28 mouse cellular contexts compared by ENCODE assay signal in the genomic region with DNA sequence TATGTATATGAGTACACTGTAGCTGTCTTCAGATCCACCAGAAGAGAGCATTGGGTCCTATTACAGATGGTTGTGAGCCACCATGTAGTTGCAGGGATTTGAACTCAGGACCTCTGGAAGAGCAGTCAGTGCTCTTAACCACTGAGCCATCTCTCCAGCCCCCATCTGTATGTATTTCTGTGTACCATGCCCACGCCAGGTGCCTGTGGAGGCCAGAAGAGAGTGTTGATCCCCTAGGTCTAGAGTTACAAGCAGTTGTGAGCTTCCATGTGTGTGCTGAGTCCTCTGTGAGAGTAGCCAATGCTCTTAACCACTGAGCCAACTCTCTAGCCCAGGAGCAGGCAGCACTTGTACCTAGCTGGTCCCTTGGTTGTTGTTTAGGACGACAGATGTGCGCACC. TPM values are rescaled to one million over a fixed set of nuclear protein-coding genes. Genes with fewer than 3 reads are reported as not detected.
DNase-seq lines count a peak whose midpoint lies in the region; ATAC-seq and TF ChIP-seq lines count a peak whose summit lies in the region.
"Had no signal": no experiment of that assay in that cellular context is flagged by ENCODE, and none has a peak within 500 bp of the region (broad histone marks: within the 10 kb centered on the region; RNA-seq: fewer than 3 reads in every experiment).

No protein-coding gene starts in this region.

- no peak for DNase-seq in liver, embryonic 13.5 days
- DNase-seq in liver (no peak), CH12.LX (ENCODE audit: extremely low read depth) (no peak)
- DNase-seq in layer of hippocampus, postnatal 25 days (ENCODE audit: extremely low spot score in 1 of 2, low spot score in 1 of 2) = no peak
- no peak for DNase-seq in left cerebral cortex, adult 11 months (ENCODE audit: low spot score)
- DNase-seq: adrenal gland, adult 8-10 months; adrenal gland, postnatal 25 days; cerebellum, adult 11 months; cerebellum, adult 2 months; cerebellum, postnatal 10 days; cerebellum, postnatal 36 days; embryo, embryonic 11 days; gastrocnemius, postnatal 10 days; gastrocnemius, postnatal 36 days; heart, adult 11 months had no signal

- H3K27ac ChIP-seq in liver, embryonic 13.5 days = peak overlapping the region; percentile 70
- no peak overlapping the region for H3K27ac ChIP-seq in CH12.LX (ENCODE audit: insufficient read depth, low read depth)
- H3K27ac ChIP-seq in bone marrow, adult 2 months (ENCODE audit: control insufficient read depth, insufficient read depth, low read depth, low read length, poor library complexity) = peak overlapping the region; percentile 73
- peak overlapping the region; percentile 65 for H3K27ac ChIP-seq in liver, embryonic 16.5 days (ENCODE audit: low read length)
- H3K27ac ChIP-seq in intestine, postnatal 0 days (ENCODE audit: low read depth, low read length) = no peak overlapping the region
- H3K27ac ChIP-seq: embryonic facial prominence, embryonic 10.5 days; embryonic facial prominence, embryonic 13.5 days; forebrain, embryonic 12.5 days; forebrain, embryonic 15.5 days; hindbrain, embryonic 12.5 days; hindbrain, embryonic 15.5 days had no signal

- in situ Hi-C loops in CH12.LX (cut with MboI; ENCODE audit: low pct_ligation_motif_present, low pct_unique_long_range_greater_than_20kb, low sequenced_read_pairs) = loop anchor here (5.0 kb wide), 1 partner anchor 33 kb away; the partner anchor contains the start of gene Pigyl

- no peak for TF ChIP-seq RAD21 in CH12.LX (IDR thresholded peaks at IDR 0.05; ENCODE audit: low read depth, low read length)

- H3K4me3 ChIP-seq in liver, embryonic 13.5 days (replicated peaks) = no peak overlapping the region
- no peak overlapping the region for H3K4me3 ChIP-seq in CH12.LX (replicated peaks in 1 of 3; ENCODE audit: low read depth in 2 of 3, low read length in 2 of 3, poor library complexity in 1 of 3)
- no peak overlapping the region for H3K4me3 ChIP-seq in bone marrow, adult 2 months (replicated peaks; ENCODE audit: control insufficient read depth, low read depth, low read length)
- H3K4me3 ChIP-seq in liver, embryonic 16.5 days (ENCODE audit: low read depth, low read length) = no peak overlapping the region
- no peak overlapping the region for H3K4me3 ChIP-seq in intestine, postnatal 0 days (ENCODE audit: low read depth, low read length)
- H3K4me3 ChIP-seq: embryonic facial prominence, embryonic 10.5 days; embryonic facial prominence, embryonic 13.5 days; erythroblast, embryonic 14.5 days; forebrain, embryonic 12.5 days; forebrain, embryonic 15.5 days; hindbrain, embryonic 12.5 days; hindbrain, embryonic 15.5 days had no signal

- H3K4me1 ChIP-seq in liver, embryonic 13.5 days (replicated peaks) = peaks cover 81% of the 10 kb centered on the region
- peaks cover 8 to 52% of the 10 kb centered on the region in 2 experiments; a peak in 3 of 4 replicates for H3K4me1 ChIP-seq in CH12.LX (ENCODE audit: control insufficient read depth in 1 of 2, insufficient read depth in 2 of 2)
- H3K4me1 ChIP-seq in bone marrow, adult 2 months (ENCODE audit: control insufficient read depth, insufficient read depth, low read length) = peaks cover 26% of the 10 kb centered on the region
- H3K4me1 ChIP-seq in liver, embryonic 16.5 days (ENCODE audit: control insufficient read depth, low read depth, low read length) = peaks cover 43% of the 10 kb centered on the region
- H3K4me1 ChIP-seq in intestine, postnatal 0 days (replicated peaks; ENCODE audit: control insufficient read depth, insufficient read depth, low read length) = no peaks in the 10 kb centered on the region
- H3K4me1 ChIP-seq: embryonic facial prominence, embryonic 10.5 days; embryonic facial prominence, embryonic 13.5 days; forebrain, embryonic 12.5 days; forebrain, embryonic 15.5 days; hindbrain, embryonic 12.5 days; hindbrain, embryonic 15.5 days had no signal

- dilution Hi-C loops in CH12.LX (cut with MboI; ENCODE audit: extremely low pct_ligation_motif_present, extremely low pct_unique_long_range_greater_than_20kb, low sequenced_read_pairs) = no loop called here

- no peaks in the 10 kb centered on the region for H3K27me3 ChIP-seq in liver, embryonic 13.5 days
- H3K27me3 ChIP-seq in CH12.LX (replicated peaks) = no peaks in the 10 kb centered on the region
- H3K27me3 ChIP-seq in liver, embryonic 16.5 days (ENCODE audit: control insufficient read depth, insufficient read depth, low read depth, low read length) = no peaks in the 10 kb centered on the region
- H3K27me3 ChIP-seq in intestine, postnatal 0 days (replicated peaks; ENCODE audit: control insufficient read depth, insufficient read depth, low read length) = no peaks in the 10 kb centered on the region
- H3K27me3 ChIP-seq: forebrain, embryonic 12.5 days; hindbrain, embryonic 12.5 days; hindbrain, embryonic 15.5 days had no signal

- H3K9ac ChIP-seq in liver, embryonic 13.5 days = no peak overlapping the region
- no peak overlapping the region for H3K9ac ChIP-seq in CH12.LX (ENCODE audit: insufficient read depth, low read depth)
- no peak overlapping the region for H3K9ac ChIP-seq in liver, embryonic 16.5 days (ENCODE audit: low read depth, low read length)
- no peak overlapping the region for H3K9ac ChIP-seq in intestine, postnatal 0 days (ENCODE audit: low read depth, low read length)
- H3K9ac ChIP-seq: embryonic facial prominence, embryonic 13.5 days; forebrain, embryonic 12.5 days; forebrain, embryonic 15.5 days; hindbrain, embryonic 12.5 days; hindbrain, embryonic 15.5 days had no signal

- TF ChIP-seq CTCF in CH12.LX (conservative IDR thresholded peaks at IDR 0.05 in 1 of 2, IDR thresholded peaks at IDR 0.05 in 1 of 2; ENCODE audit: low read depth in 2 of 2, low read length in 2 of 2) = no peak
- TF ChIP-seq CTCF in bone marrow, adult 2 months (IDR thresholded peaks at IDR 0.05; ENCODE audit: control insufficient read depth, insufficient read depth, low read length) = no peak
- TF ChIP-seq CTCF in intestine, postnatal 0 days (IDR thresholded peaks at IDR 0.05; ENCODE audit: low read depth) = no peak

- peaks cover 40% of the 10 kb centered on the region for H3K36me3 ChIP-seq in liver, embryonic 13.5 days
- H3K36me3 ChIP-seq in CH12.LX (replicated peaks in 1 of 2; ENCODE audit: control insufficient read depth in 1 of 2, insufficient read depth in 1 of 2, low read length in 1 of 2) = no peaks in the 10 kb centered on the region
- H3K36me3 ChIP-seq in liver, embryonic 16.5 days (ENCODE audit: control insufficient read depth, insufficient read depth) = peaks cover 36% of the 10 kb centered on the region
- H3K36me3 ChIP-seq in intestine, postnatal 0 days (ENCODE audit: control insufficient read depth, insufficient read depth) = no peaks in the 10 kb centered on the region; the same call in 1 of the 2 replicates
- H3K36me3 ChIP-seq: embryonic facial prominence, embryonic 10.5 days; embryonic facial prominence, embryonic 13.5 days; forebrain, embryonic 12.5 days; forebrain, embryonic 15.5 days; hindbrain, embryonic 12.5 days; hindbrain, embryonic 15.5 days had no signal

- H3K4me2 ChIP-seq in liver, embryonic 13.5 days = no peak overlapping the region
- H3K4me2 ChIP-seq in CH12.LX (ENCODE audit: insufficient read depth, low read depth, poor library complexity, severe bottlenecking) = no peak overlapping the region
- no peak overlapping the region for H3K4me2 ChIP-seq in liver, embryonic 16.5 days (ENCODE audit: low read depth, low read length)
- no peak overlapping the region for H3K4me2 ChIP-seq in intestine, postnatal 0 days (replicated peaks; ENCODE audit: low read depth)
- H3K4me2 ChIP-seq: embryonic facial prominence, embryonic 13.5 days; forebrain, embryonic 12.5 days; forebrain, embryonic 15.5 days; heart, embryonic 11.5 days; hindbrain, embryonic 12.5 days; hindbrain, embryonic 15.5 days had no signal

- 79% methylated on average over 3 of the region's 3 CpGs for WGBS in liver, embryonic 13.5 days (ENCODE audit: insufficient replicate concordance)
- 87% methylated on average over 3 of the region's 3 CpGs for WGBS in bone marrow, adult 2 months
- 83% methylated on average over 3 of the region's 3 CpGs for WGBS in liver, embryonic 16.5 days (ENCODE audit: insufficient replicate concordance)
- WGBS in intestine, postnatal 0 days = 91% methylated on average over 3 of the region's 3 CpGs

- ATAC-seq in liver, embryonic 13.5 days (ENCODE audit: low read depth) = no peak
- ATAC-seq in liver, embryonic 16.5 days (ENCODE audit: low read depth) = no peak
- no peak for ATAC-seq in intestine, postnatal 0 days
- ATAC-seq: forebrain, embryonic 15.5 days had no signal

- TF ChIP-seq EP300 in CH12.LX (IDR thresholded peaks at IDR 0.05; ENCODE audit: low read length) = no peak

- H3K79me2 ChIP-seq in CH12.LX (replicated peaks; ENCODE audit: control insufficient read depth, extremely low read depth, insufficient read depth, poor library complexity, severe bottlenecking) = no peaks in the 10 kb centered on the region

- no peak for TF ChIP-seq POLR2A in CH12.LX (IDR thresholded peaks at IDR 0.05; ENCODE audit: low read depth, low read length)
- no peak for TF ChIP-seq POLR2A in bone marrow, adult 2 months (IDR thresholded peaks at IDR 0.05; ENCODE audit: borderline replicate concordance, control insufficient read depth, low read depth, low read length)

- no peaks in the 10 kb centered on the region for H3K9me3 ChIP-seq in liver, embryonic 13.5 days (replicated peaks)
- peaks cover 3% of the 10 kb centered on the region for H3K9me3 ChIP-seq in CH12.LX (replicated peaks; ENCODE audit: low read length)
- H3K9me3 ChIP-seq in liver, embryonic 16.5 days (replicated peaks; ENCODE audit: control insufficient read depth, low read length) = no peaks in the 10 kb centered on the region
- H3K9me3 ChIP-seq in intestine, postnatal 0 days (ENCODE audit: control insufficient read depth) = no peaks in the 10 kb centered on the region
- H3K9me3 ChIP-seq: embryonic facial prominence, embryonic 10.5 days; embryonic facial prominence, embryonic 13.5 days; forebrain, embryonic 12.5 days; forebrain, embryonic 15.5 days; hindbrain, embryonic 12.5 days; hindbrain, embryonic 15.5 days had no signal

RNA-seq across cellular contexts. Expression of gene Elof1, which starts 7.2 kb away (rescaled TPM):
- polyA plus RNA-seq in liver, embryonic 13.5 days (2015; fragmentation: Nextera tagmentation; extraction: Ambion mirVana) = 103 and 109 TPM in 2 replicates
- total RNA-seq in CH12.LX (2012; rRNA removed) = 111 and 148 TPM in 2 replicates
- total RNA-seq in CH12.LX (2014; rRNA removed) = 120 and 142 TPM in 2 replicates
- polyA plus RNA-seq in CH12.LX (2012; ENCODE audit: insufficient read length, low read depth) = 96.9 and 107 TPM in 2 replicates
- polyA plus RNA-seq in bone marrow, adult 2 months (2011; ENCODE audit: insufficient read depth, insufficient read length, low replicate concordance, missing spikeins) = 39.9 and 54.1 TPM in 2 replicates
- 77.8 and 78.7 TPM in 2 replicates for polyA plus RNA-seq in liver, embryonic 16.5 days (2015; fragmentation: Nextera tagmentation; extraction: Ambion mirVana)
- 93.7 and 99.4 TPM in 2 replicates for polyA plus RNA-seq in intestine, postnatal 0 days (2015; fragmentation: Nextera tagmentation; extraction: Ambion mirVana)
- total RNA-seq in layer of hippocampus, postnatal 25 days (2021) = 10 to 100 TPM; 53.1 to 57.9 TPM

RNA-seq across cellular contexts. Expression of gene Acp5, which starts 11.3 kb away (rescaled TPM):
- 184 and 187 TPM in 2 replicates for polyA plus RNA-seq in liver, embryonic 13.5 days (2015; fragmentation: Nextera tagmentation; extraction: Ambion mirVana)
- total RNA-seq in CH12.LX (2012; rRNA removed) (0.29 and 0.34 TPM in 2 replicates), CH12.LX (2014; rRNA removed) (not detected in 2 replicates)
- 0.30 TPM in 1 of 2 replicates, not detected in the other for polyA plus RNA-seq in CH12.LX (2012; ENCODE audit: insufficient read length, low read depth)
- 89.7 and 103 TPM in 2 replicates for polyA plus RNA-seq in bone marrow, adult 2 months (2011; ENCODE audit: insufficient read depth, insufficient read length, low replicate concordance, missing spikeins)
- 228 and 240 TPM in 2 replicates for polyA plus RNA-seq in liver, embryonic 16.5 days (2015; fragmentation: Nextera tagmentation; extraction: Ambion mirVana)
- polyA plus RNA-seq in intestine, postnatal 0 days (2015; fragmentation: Nextera tagmentation; extraction: Ambion mirVana) = 175 and 178 TPM in 2 replicates
- total RNA-seq in layer of hippocampus, postnatal 25 days (2021) = under 1 TPM; 0.54 to 0.91 TPM

RNA-seq across cellular contexts. Expression of gene Cnn1, which starts 25.2 kb away (rescaled TPM):
- 1.9 and 3.6 TPM in 2 replicates for polyA plus RNA-seq in liver, embryonic 13.5 days (2015; fragmentation: Nextera tagmentation; extraction: Ambion mirVana)
- total RNA-seq in CH12.LX (2012; rRNA removed) (not detected in 2 replicates), CH12.LX (2014; rRNA removed) (not detected in 2 replicates)
- polyA plus RNA-seq in CH12.LX (2012; ENCODE audit: insufficient read length, low read depth) = not detected in 2 replicates
- polyA plus RNA-seq in bone marrow, adult 2 months (2011; ENCODE audit: insufficient read depth, insufficient read length, low replicate concordance, missing spikeins) = not detected in 2 replicates
- polyA plus RNA-seq in liver, embryonic 16.5 days (2015; fragmentation: Nextera tagmentation; extraction: Ambion mirVana) = 0.22 and 1.8 TPM in 2 replicates
- 419 and 432 TPM in 2 replicates for polyA plus RNA-seq in intestine, postnatal 0 days (2015; fragmentation: Nextera tagmentation; extraction: Ambion mirVana)
- total RNA-seq in layer of hippocampus, postnatal 25 days (2021) = 1 to 10 TPM in 1 of 2 experiments, under 1 TPM in 1; 0.32 to 1.2 TPM
- total RNA-seq: hematopoietic stem cell, adult 5-6 weeks had no signal
- polyA plus RNA-seq: activated CD4-positive, CD25-positive, alpha-beta regulatory T cell, adult 4 months; erythroblast, embryonic 14.5 days had no signal

RNA-seq across cellular contexts. Expression of gene Pigyl, which starts 32.5 kb away (rescaled TPM):
- 42.1 and 44.6 TPM in 2 replicates for polyA plus RNA-seq in liver, embryonic 13.5 days (2015; fragmentation: Nextera tagmentation; extraction: Ambion mirVana)
- total RNA-seq in CH12.LX (2012; rRNA removed) (22.4 and 24.9 TPM in 2 replicates), CH12.LX (2014; rRNA removed) (4.3 and 5.0 TPM in 2 replicates)
- polyA plus RNA-seq in CH12.LX (2012; ENCODE audit: insufficient read length, low read depth) = 17.7 and 22.8 TPM in 2 replicates
- 10.5 and 23.3 TPM in 2 replicates for polyA plus RNA-seq in bone marrow, adult 2 months (2011; ENCODE audit: insufficient read depth, insufficient read length, low replicate concordance, missing spikeins)
- 28.9 and 34.6 TPM in 2 replicates for polyA plus RNA-seq in liver, embryonic 16.5 days (2015; fragmentation: Nextera tagmentation; extraction: Ambion mirVana)
- 121 and 123 TPM in 2 replicates for polyA plus RNA-seq in intestine, postnatal 0 days (2015; fragmentation: Nextera tagmentation; extraction: Ambion mirVana)
- total RNA-seq in layer of hippocampus, postnatal 25 days (2021) = 10 to 100 TPM; 48.2 to 54.3 TPM

RNA-seq across cellular contexts. Expression of gene Ecsit, which starts 38.9 kb away (rescaled TPM):
- 33.4 and 34.2 TPM in 2 replicates for polyA plus RNA-seq in liver, embryonic 13.5 days (2015; fragmentation: Nextera tagmentation; extraction: Ambion mirVana)
- total RNA-seq in CH12.LX (2012; rRNA removed) = 57.1 and 59.4 TPM in 2 replicates
- total RNA-seq in CH12.LX (2014; rRNA removed) = 37.7 and 38.7 TPM in 2 replicates
- polyA plus RNA-seq in CH12.LX (2012; ENCODE audit: insufficient read length, low read depth) = 45.2 and 48.5 TPM in 2 replicates
- polyA plus RNA-seq in bone marrow, adult 2 months (2011; ENCODE audit: insufficient read depth, insufficient read length, low replicate concordance, missing spikeins) = 10.4 and 18.7 TPM in 2 replicates
- 21.1 and 22.2 TPM in 2 replicates for polyA plus RNA-seq in liver, embryonic 16.5 days (2015; fragmentation: Nextera tagmentation; extraction: Ambion mirVana)
- 23.8 and 25.3 TPM in 2 replicates for polyA plus RNA-seq in intestine, postnatal 0 days (2015; fragmentation: Nextera tagmentation; extraction: Ambion mirVana)
- 10 to 100 TPM; 45.6 to 45.8 TPM for total RNA-seq in layer of hippocampus, postnatal 25 days (2021)

Comparison
In these comparisons a context has a peak if more than half of its experiments do, and no peak if none do; other contexts are left out.
1. H3K27ac ChIP-seq: peak in liver, embryonic 13.5 days (single experiment), bone marrow, adult 2 months (single experiment) and liver, embryonic 16.5 days (single experiment); none in CH12.LX (single experiment) and intestine, postnatal 0 days (single experiment).
2. RNA of gene Acp5, which starts 11.3 kb away (polyA plus RNA-seq): 228 to 240 TPM in liver, embryonic 16.5 days, 184 to 187 TPM in liver, embryonic 13.5 days, 175 to 178 TPM in intestine, postnatal 0 days and 89.7 to 103 TPM in bone marrow, adult 2 months; 0.30 TPM in CH12.LX; every median in the first group is over 10 times any median in the second.
3. RNA of gene Cnn1, which starts 25.2 kb away (polyA plus RNA-seq): 419 to 432 TPM in intestine, postnatal 0 days; 1.9 to 3.6 TPM in liver, embryonic 13.5 days, 0.22 to 1.8 TPM in liver, embryonic 16.5 days, not detected in bone marrow, adult 2 months and not detected in CH12.LX; every median in the first group is over 10 times any median in the second.